Mouse (Mus musculus): ENCODE results near the gene Rbpms2.
A peak's percentile ranks its signal among the peaks of the same experiment; 100 is the strongest.

Rbpms2 gene

DNA sequence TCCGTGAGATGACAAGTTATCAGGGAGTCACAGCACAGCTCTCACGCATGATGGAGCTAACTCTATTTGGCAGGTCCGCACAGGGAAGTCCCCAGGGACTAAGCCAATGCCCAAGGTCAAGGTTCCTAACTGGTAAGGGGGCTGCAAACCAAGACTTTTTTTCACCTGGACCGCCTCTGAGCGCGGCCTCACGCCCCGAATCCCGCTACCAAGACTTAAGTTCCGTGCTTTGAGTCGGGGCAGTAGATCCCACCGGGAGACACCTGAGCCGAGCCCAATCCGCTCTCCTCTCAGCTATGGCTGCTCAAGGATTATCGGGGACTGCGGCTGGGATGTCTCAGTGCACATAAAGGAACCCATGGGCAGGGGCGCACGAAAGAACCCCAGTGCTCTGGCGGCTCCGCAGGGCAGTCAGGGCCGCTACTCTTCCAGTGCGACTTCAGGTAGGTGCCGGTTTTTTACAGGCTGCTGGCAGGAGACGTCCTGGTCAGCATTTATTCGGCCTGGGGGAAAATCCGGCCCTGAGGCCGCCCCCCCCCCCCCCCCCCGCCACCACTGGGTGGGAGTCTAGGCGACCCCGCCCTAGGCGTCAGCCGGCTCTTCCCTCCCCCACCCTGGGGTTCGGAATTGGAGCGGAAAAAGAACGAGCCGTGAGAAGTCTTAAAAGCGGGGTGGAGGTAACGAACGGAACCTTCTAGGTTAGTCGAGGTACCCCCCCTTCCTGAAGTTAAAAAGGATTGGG is at the start of gene Rbpms2:
Gene Rbpms2 (plus strand): TSS at position 624 of the 742 bp plus-strand sequence.
- DNase-seq (ENCODE audit: extremely low read depth, low read depth, low spot score), result no peak

DNA sequence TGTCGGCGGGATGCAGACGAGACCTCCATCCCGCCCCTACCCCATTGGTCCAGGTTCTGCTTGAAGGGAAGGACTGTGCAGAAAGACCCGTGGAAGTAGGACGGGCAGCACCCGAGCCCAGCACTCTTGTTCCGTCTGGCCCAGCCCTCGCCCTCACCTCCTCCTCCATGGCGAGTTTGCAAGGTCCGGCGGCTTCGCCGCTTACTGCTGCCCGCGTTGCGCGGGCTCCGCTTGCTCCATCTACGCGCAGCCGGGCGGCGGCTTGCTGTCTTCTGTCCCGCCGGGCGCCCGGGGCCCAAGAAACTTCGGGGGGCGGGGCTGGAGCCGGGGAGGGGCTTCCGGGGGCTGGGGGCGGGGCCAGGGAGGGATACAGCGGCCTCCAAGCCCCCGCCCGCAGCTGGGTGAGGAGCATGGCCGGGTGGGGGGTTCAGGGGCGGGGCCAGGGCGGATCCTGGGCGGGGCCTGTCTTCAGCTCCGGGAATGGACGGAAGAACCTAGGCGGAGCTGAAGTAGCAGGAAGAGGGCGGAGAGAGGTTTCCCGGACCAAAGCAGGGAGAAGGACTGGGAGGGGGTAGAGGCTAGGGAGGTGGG is 49.6 kb upstream of the Rbpms2 start, which contains the start of gene Plekho2:
Gene Plekho2 (minus strand): TSS at position 260 of the 591 bp plus-strand sequence.
- DNase-seq (ENCODE audit: extremely low read depth, low read depth, low spot score), result no peak

- DNase-seq (ENCODE audit: extremely low read depth, low read depth, low spot score), result no peak
Measured at GRCm38 (mm10) chr9:65580401-65581256, 48.8 kb upstream of the Rbpms2 start.

DNA sequence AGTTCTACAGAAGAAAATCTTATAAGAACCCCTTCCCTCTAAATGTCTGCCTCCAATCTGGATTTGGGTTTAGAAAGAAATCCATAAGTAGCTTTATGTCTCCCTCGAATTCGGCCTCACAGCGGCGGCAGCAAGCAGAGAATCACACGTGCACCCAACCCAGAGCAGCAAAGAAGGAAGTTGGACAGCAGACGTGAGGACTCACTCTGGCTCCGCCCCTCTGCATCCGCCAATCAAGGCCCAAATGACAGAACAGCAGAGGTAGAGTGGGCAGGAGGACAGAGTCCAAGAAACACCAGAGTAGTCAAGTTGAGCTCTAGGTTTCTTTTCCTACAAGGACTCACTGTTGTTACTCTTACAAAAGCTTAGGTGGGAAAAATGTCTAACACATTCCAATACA is 46.4 kb upstream of the Rbpms2 start:
- no peak for DNase-seq (ENCODE audit: extremely low read depth, low read depth, low spot score)

GRCm38 (mm10) chr9:65586406-65587269 is 42.8 kb upstream of the Rbpms2 start, which contains the start of gene Pif1:
Pif1 (plus strand) TSS chr9:65587160.
- peak; percentile 23 for DNase-seq (ENCODE audit: extremely low read depth, low read depth, low spot score)

DNA sequence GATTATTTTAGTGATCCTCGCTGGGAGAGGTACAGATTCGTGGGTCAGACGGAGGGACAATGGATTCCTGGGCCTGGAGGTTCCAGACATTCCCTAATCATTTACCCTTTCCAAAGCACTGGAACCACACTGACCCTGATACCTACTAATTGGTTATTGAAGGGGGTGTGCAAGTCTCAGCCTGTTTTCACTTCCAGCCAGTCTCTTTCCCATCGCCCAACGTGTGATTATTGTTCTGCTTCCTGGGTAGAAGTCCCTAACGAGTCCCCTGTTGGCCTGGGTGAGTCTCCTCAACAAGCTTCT is 42.2 kb upstream of the Rbpms2 start:
- no peak for DNase-seq (ENCODE audit: extremely low read depth, low read depth, low spot score)

DNA sequence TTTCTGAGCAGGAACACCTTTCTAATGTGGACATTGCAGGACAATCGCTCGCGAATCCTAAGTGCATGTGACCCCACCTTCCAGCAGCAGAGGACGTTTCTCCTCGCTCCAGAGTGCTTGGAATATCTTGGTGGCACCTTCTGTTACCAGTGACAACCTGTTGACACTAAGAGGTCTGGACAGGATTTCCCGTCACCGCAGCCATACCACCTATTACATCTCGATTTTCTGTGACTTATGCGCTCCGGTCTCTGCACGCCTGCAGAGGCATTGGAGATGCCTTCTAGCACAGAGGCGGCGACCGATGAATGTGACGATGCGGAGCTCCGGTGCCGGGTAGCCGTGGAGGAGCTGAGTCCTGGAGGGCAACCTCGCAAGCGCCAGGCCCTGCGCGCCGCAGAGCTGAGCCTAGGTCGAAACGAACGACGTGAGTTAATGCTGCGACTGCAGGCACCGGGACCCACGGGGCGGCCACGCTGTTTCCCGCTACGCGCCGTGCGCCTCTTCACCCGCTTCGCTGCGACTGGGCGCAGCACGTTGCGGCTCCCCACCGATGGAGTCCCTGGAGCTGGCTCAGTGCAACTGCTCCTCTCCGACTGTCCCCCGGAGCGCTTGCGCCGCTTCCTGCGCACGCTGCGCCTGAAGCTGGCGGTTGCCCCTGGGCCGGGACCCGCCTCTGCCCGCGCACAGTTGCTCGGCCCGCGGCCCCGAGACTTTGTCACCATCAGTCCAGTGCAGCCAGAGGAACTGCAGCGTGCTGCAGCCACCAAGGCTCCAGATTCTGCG is 41.7 kb upstream of the Rbpms2 start:
- no peak for DNase-seq (ENCODE audit: extremely low read depth, low read depth, low spot score)

DNA sequence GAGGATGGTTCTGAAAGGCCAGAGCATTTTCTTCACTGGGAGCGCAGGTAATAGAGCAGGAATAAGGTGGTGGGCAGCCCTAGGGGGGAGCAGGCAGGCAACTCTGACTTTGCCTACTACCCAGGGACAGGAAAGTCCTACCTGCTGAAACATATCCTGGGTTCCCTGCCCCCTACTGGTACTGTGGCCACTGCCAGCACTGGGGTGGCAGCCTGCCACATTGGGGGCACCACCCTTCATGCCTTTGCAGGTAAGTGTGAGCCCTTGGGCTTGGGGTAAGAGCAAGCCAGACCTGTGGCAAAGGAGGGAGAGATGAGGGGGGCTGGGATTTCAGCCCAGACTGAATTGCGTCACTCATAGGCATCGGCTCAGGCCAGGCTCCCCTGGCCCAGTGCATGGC is 40.4 kb upstream of the Rbpms2 start:
- DNase-seq (ENCODE audit: extremely low read depth, low read depth, low spot score), result no peak

DNA sequence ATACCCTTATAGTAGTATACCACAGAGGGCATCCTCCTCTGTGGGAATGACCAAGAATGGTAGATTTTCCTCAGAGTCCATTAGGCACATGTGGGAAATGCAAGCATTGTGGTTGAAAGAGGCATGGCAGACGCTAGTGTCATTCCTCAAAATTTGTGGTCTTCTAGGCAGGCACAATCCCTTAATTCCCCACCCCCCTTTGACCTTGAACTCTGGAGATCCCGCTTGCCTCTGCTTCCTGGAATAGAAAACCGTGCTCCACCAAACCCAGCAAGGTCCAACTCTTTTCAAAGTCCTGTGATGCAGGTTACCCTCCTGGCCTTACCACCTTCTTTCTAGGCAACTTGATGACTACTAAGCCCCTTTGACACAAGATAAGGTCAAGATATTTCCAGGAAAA is 36.7 kb upstream of the Rbpms2 start:
- no peak for DNase-seq (ENCODE audit: extremely low read depth, low read depth, low spot score)

- DNase-seq (ENCODE audit: extremely low read depth, low read depth, low spot score), result no peak
Measured at GRCm38 (mm10) chr9:65593596-65593995, 35.9 kb upstream of the Rbpms2 start.

- no peak for DNase-seq (ENCODE audit: extremely low read depth, low read depth, low spot score)
Measured at GRCm38 (mm10) chr9:65598765-65599249, 30.6 kb upstream of the Rbpms2 start.

DNA sequence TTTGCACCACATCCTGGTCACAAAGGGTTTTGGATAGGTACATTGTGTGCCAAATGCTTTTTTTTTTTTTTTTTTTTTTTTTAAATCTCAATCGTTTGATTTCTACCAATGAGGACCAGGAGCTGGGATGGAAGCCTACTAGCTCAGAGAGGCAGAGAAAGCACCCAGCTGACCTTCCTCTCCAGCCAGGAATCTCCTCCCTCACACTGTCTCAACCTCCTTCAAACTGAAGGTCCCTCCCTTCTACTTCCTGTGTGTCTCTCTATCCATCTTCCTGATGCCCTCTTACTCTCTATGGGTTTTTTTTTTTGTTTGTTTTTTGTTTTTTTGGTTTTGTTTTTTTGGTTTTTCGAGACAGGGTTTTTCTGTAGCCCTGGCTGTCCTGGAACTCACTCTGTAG is 28.5 kb upstream of the Rbpms2 start:
- no peak for DNase-seq (ENCODE audit: extremely low read depth, low read depth, low spot score)

DNA sequence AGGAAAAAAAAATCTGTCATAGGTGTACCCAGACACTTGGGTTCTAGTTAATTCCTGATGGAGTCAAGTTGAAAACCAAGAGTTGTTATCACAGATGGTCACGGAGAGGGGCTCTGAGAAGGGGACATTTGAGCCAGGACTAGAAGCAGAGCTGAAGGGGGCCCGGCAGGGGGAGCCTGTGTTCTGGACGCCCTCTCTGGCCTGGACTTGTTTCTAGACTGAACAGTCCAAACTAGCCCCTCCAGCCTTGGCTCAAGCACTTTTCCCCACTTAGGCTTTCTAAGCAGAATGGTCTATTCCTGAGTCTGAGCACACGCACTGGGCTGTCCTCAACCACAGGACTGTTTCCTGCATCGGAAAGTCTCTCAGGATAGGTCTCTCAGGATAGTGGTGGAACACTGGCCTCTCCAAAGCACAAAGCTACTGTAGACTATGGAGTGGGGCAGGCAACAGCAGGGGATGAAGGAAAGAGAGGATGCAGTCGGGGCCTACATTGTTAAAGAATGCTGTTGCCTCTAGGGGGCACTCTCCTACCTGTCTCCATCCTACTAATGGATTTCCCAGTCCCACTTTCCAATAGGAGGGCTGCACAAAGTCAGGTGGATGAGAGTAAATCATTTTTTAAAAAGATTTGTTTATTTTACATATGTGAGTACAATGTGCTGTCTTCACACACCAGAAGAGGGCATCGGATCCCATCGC is 25.9 kb upstream of the Rbpms2 start:
- DNase-seq (ENCODE audit: extremely low read depth, low read depth, low spot score), result no peak

DNA sequence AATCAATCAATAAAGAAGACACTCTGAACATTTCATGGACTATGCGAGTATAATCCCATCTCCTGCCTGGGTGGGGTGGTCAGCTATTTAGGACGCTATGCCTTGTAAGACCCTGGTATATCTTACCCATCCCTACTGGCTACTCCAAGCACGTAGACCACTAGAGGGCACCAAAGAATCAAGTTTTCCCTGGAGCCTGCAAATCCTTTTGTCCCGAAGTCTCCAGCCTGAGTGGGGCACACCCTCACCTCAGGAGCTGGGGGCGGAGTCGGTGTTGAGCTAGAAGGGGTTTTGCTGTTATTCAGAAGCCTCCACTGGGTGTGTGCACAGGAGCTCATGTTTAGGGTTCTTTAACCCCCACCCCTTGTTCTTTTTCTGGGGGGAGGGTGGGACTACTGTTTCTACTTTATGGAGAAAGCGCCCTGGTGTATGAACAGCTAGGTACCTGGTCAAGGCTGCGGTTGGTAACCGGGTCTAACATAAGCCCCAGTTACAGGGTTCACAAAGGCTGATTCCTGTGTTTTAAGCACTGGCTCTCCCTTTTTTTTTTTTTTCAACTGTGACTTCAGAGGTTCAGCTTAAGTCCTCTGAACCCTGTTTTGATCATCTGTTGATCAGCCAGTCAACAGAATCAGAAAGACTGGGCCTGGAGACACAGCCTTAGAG is 23.8 kb upstream of the Rbpms2 start:
- DNase-seq (ENCODE audit: extremely low read depth, low read depth, low spot score), result no peak

GRCm38 (mm10) chr9:65606321-65607109 is 22.9 kb upstream of the Rbpms2 start:
- DNase-seq (ENCODE audit: extremely low read depth, low read depth, low spot score), result no peak

GRCm38 (mm10) chr9:65607120-65607519 is 22.3 kb upstream of the Rbpms2 start:
- DNase-seq (ENCODE audit: extremely low read depth, low read depth, low spot score), result peak; percentile 51

- DNase-seq (ENCODE audit: extremely low read depth, low read depth, low spot score), result peak; percentile 56
Measured at GRCm38 (mm10) chr9:65611969-65612486, 17.4 kb upstream of the Rbpms2 start.

GRCm38 (mm10) chr9:65613098-65613497 is 16.4 kb upstream of the Rbpms2 start:
- DNase-seq (ENCODE audit: extremely low read depth, low read depth, low spot score), result no peak

Measured in fat pad, adult 2 months (tissue).